Mouse (Mus musculus): Measurements from ENCODE around the gene Rtca. TPM values are rescaled to one million over a fixed set of nuclear protein-coding genes. Genes with fewer than 3 reads are reported as not detected.

The Rtca gene
- polyA plus RNA-seq, 1 experiment from 2014 or later = 110 TPM

- Histone ChIP-seq H3K36me3 (replicated peaks; ENCODE audit: control insufficient read depth, insufficient read depth, low read depth, low read length) (no peaks in the 10 kb centered on the region), H3K4me1 (ENCODE audit: control insufficient read depth, insufficient read depth, low read length) (no peaks in the 10 kb centered on the region), H3K9ac (replicated peaks; ENCODE audit: low read length) (no peak overlapping the region), H3K4me3 (ENCODE audit: low read depth, low read length) (no peak overlapping the region), H3K4me2 (ENCODE audit: low read depth, low read length) (no peak overlapping the region), H3K27ac (replicated peaks; ENCODE audit: low read depth, low read length) (no peak overlapping the region), H3K27me3 (ENCODE audit: control insufficient read depth, insufficient read depth, low read length) (no peaks in the 10 kb centered on the region), H3K9me3 (replicated peaks; ENCODE audit: control insufficient read depth, low read length) (no peaks in the 10 kb centered on the region)
- no peak for ATAC-seq (replicated peaks; ENCODE audit: insufficient number of reproducible peaks, low FRiP score, low TSS enrichment, low read depth)
- DNase-seq (ENCODE audit: low spot score) = no peak
- 66% methylated on average over 8 of the region's 8 CpGs for WGBS
Observed at GRCm38 (mm10) chr3:116440066-116440997, 67.7 kb downstream of the Rtca start.

Other genes with a start within 250 kb of the Rtca start
- gene Cdc14a, start 84.2 kb downstream of the Rtca start, polyA plus RNA-seq (2014; fragmentation: Nextera tagmentation; extraction: Ambion mirVana) = 15.3 and 15.7 TPM in 2 replicates
- gene Dbt, start 4.9 kb upstream of the Rtca start, polyA plus RNA-seq (2014; fragmentation: Nextera tagmentation; extraction: Ambion mirVana) = 11.5 and 11.9 TPM in 2 replicates
- gene Lrrc39, start 54.8 kb upstream of the Rtca start, polyA plus RNA-seq (2014; fragmentation: Nextera tagmentation; extraction: Ambion mirVana) = 0.26 and 0.84 TPM in 2 replicates
- gene Sass6, start 86.8 kb upstream of the Rtca start, polyA plus RNA-seq (2014; fragmentation: Nextera tagmentation; extraction: Ambion mirVana) = 38.7 TPM in 2 replicates
- 18.3 and 25.4 TPM in 2 replicates for gene Trmt13, start 106.4 kb upstream of the Rtca start, polyA plus RNA-seq (2014; fragmentation: Nextera tagmentation; extraction: Ambion mirVana)
- gene Mfsd14a, start 154.5 kb upstream of the Rtca start, polyA plus RNA-seq (2014; fragmentation: Nextera tagmentation; extraction: Ambion mirVana) = 102 and 105 TPM in 2 replicates
- gene Gm43191, start 173.1 kb upstream of the Rtca start, polyA plus RNA-seq (2014; fragmentation: Nextera tagmentation; extraction: Ambion mirVana) = not detected in 2 replicates
- 6.6 and 7.0 TPM in 2 replicates for gene Slc35a3, start 204.6 kb upstream of the Rtca start, polyA plus RNA-seq (2014; fragmentation: Nextera tagmentation; extraction: Ambion mirVana)